Mouse (Mus musculus) gastrocnemius, postnatal 25 days (tissue): ENCODE results near the gene Olfr875. TPM values are rescaled to one million over a fixed set of nuclear protein-coding genes. Genes with fewer than 3 reads are reported as not detected.

Experiments used
- total RNA-seq, 2 experiments: library from RNA; stranded (reverse); gene quantifications; 1 replicate in 1 of 2; 2 replicates in 1 of 2; pipeline ENCODE4 v1.2.3; 2021

Gene Olfr875
- total RNA-seq, 2 experiments from 2014 or later: not detected

Other genes with a start within 250 kb of the Olfr875 start
- gene Esam, start 243.8 kb upstream of the Olfr875 start, total RNA-seq: 10 to 100 TPM; 17.0 to 26.7 TPM
- gene Vsig2, start 232.6 kb upstream of the Olfr875 start, total RNA-seq: 1 to 10 TPM; 1.1 to 2.4 TPM
- under 1 TPM; 0.72 to 0.79 TPM for gene Nrgn, start 219.0 kb upstream of the Olfr875 start, total RNA-seq
- 1 to 10 TPM; 3.0 to 4.0 TPM for gene Siae, start 216.2 kb upstream of the Olfr875 start, total RNA-seq
- 1 to 10 TPM; 2.0 to 3.4 TPM for gene Spa17, start 158.1 kb upstream of the Olfr875 start, total RNA-seq
- gene Tbrg1, start 114.5 kb upstream of the Olfr875 start, total RNA-seq: 10 to 100 TPM; 28.7 to 32.5 TPM
- gene Panx3, start 102.6 kb upstream of the Olfr875 start, total RNA-seq: not detected
- not detected for gene Olfr160, start 55.6 kb upstream of the Olfr875 start, total RNA-seq
- gene Olfr874, start 26.8 kb upstream of the Olfr875 start, total RNA-seq: not detected
- not detected for gene Olfr876, start 31.2 kb downstream of the Olfr875 start, total RNA-seq
- not detected for gene Olfr877, start 82.4 kb downstream of the Olfr875 start, total RNA-seq
- gene Olfr145, start 124.9 kb downstream of the Olfr875 start, total RNA-seq: not detected
- not detected for gene Olfr878, start 146.0 kb downstream of the Olfr875 start, total RNA-seq
- gene Olfr881, start 220.0 kb downstream of the Olfr875 start, total RNA-seq: not detected